Mouse (Mus musculus): ENCODE results near the gene Abca1. TPM values are rescaled to one million over a fixed set of nuclear protein-coding genes. Genes with fewer than 3 reads are reported as not detected.

The Abca1 gene
- polyA plus RNA-seq, 1 experiment from 2014 or later, result 19.0 TPM

DNA sequence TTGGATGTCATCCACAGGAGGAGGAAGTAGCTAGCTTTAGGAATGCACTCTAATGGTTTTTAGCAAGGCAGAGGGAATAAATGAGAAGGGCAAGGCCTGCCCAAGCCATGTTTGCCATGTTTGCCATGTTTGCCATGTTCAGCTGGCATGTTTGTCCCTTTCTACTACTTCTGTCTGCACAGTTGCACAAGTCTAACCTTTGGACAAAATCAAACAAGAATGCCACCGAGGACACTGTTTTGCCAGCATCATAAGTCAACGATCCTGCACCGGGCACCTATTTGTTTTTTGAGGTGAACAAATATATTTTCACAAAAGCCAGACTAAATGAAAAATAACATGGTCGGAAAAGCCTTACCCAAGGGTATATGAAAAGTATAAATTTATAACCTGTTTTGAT is 149.8 kb downstream of the Abca1 start:
- Histone ChIP-seq H3K27ac (ENCODE audit: low read length) (no peak overlapping the region), H3K4me3 (ENCODE audit: low read depth, low read length) (no peak overlapping the region), H3K4me1 (ENCODE audit: control insufficient read depth, low read depth, low read length) (peaks cover 7% of the 10 kb centered on the region), H3K9ac (ENCODE audit: low read depth, low read length) (no peak overlapping the region), H3K27me3 (ENCODE audit: control insufficient read depth, insufficient read depth, low read depth, low read length) (no peaks in the 10 kb centered on the region), H3K4me2 (ENCODE audit: low read depth, low read length) (no peak overlapping the region), H3K36me3 (ENCODE audit: control insufficient read depth, insufficient read depth) (peaks cover under 1% of the 10 kb centered on the region; the same call in 1 of the 2 replicates), H3K9me3 (replicated peaks; ENCODE audit: control insufficient read depth, low read length) (no peaks in the 10 kb centered on the region)
- ATAC-seq (ENCODE audit: low read depth), result no peak
- 62% methylated on average over 4 of the region's 4 CpGs for WGBS (ENCODE audit: insufficient replicate concordance)

- H3K27ac ChIP-seq (ENCODE audit: low read length), result no peak overlapping the region
Observed at GRCm38 (mm10) chr4:53009183-53009582, 150.5 kb downstream of the Abca1 start.

DNA sequence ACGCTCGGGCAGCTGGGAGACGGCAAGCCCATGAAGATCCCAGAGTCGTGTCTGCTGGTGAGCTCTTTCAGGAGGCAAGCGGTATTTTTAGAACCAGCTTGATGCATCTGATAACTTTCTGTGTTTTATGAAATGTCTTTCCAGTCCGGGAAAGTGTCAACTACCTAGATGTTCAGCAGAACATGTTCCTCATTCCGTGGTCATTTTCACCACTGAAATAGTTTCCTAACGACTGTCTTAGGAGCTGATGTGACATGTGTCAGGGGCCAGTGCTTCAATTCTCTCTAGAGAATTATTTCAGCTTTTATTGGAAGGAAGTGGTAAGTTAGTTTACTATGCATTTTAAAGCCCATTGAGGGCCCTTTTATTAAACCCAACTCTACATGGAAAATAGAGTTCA is 159.5 kb downstream of the Abca1 start:
- H3K9me3 ChIP-seq (replicated peaks; ENCODE audit: control insufficient read depth, low read length), result no peaks in the 10 kb centered on the region
- WGBS (ENCODE audit: insufficient replicate concordance), result 22% methylated on average over 8 of the region's 8 CpGs
- H3K9ac ChIP-seq (ENCODE audit: low read depth, low read length), result no peak overlapping the region
- H3K4me2 ChIP-seq (ENCODE audit: low read depth, low read length), result no peak overlapping the region
- ATAC-seq (ENCODE audit: low read depth), result no peak
- H3K27me3 ChIP-seq (ENCODE audit: control insufficient read depth, insufficient read depth, low read depth, low read length), result no peaks in the 10 kb centered on the region
- no peak overlapping the region for H3K27ac ChIP-seq (ENCODE audit: low read length)
- no peaks in the 10 kb centered on the region for H3K4me1 ChIP-seq (ENCODE audit: control insufficient read depth, low read depth, low read length)
- no peaks in the 10 kb centered on the region for H3K36me3 ChIP-seq (ENCODE audit: control insufficient read depth, insufficient read depth)
- no peak overlapping the region for H3K4me3 ChIP-seq (ENCODE audit: low read depth, low read length)

More at GRCm38 (mm10) chr4:53009183-53009582, 150.5 kb downstream of the Abca1 start:
- no peaks in the 10 kb centered on the region for H3K27me3 ChIP-seq (ENCODE audit: control insufficient read depth, insufficient read depth, low read depth, low read length)
- no peaks in the 10 kb centered on the region for H3K36me3 ChIP-seq (ENCODE audit: control insufficient read depth, insufficient read depth)
- H3K4me3 ChIP-seq (ENCODE audit: low read depth, low read length), result no peak overlapping the region
- no peak overlapping the region for H3K4me2 ChIP-seq (ENCODE audit: low read depth, low read length)
- H3K4me1 ChIP-seq (ENCODE audit: control insufficient read depth, low read depth, low read length), result peaks cover 7% of the 10 kb centered on the region
- no peak for ATAC-seq (ENCODE audit: low read depth)
- 53% methylated on average over 4 of the region's 4 CpGs for WGBS (ENCODE audit: insufficient replicate concordance)
- no peaks in the 10 kb centered on the region for H3K9me3 ChIP-seq (replicated peaks; ENCODE audit: control insufficient read depth, low read length)
- no peak overlapping the region for H3K9ac ChIP-seq (ENCODE audit: low read depth, low read length)

DNA sequence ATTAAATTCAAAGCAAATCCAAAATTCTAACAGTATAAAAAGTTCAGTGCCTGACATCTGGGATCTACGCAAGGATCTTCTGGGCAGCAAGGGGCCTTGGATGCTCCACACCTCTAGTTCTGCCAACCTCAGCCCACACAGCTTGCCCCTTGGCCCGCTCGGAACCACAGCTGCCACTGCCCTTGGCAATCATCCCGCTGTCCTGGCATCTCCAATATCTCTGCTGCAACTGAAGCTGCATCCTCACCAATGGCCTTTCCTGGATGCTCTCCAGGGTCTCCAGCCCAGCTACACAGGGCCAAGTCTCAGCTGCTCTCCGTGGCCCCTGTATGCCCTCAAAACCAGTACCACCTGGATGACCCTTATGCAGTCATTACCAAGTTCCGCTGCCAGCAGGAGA is 160.2 kb downstream of the Abca1 start:
- 77% methylated on average over 6 of the region's 6 CpGs for WGBS (ENCODE audit: insufficient replicate concordance)
- Histone ChIP-seq H3K4me1 (ENCODE audit: control insufficient read depth, low read depth, low read length) (no peaks in the 10 kb centered on the region), H3K27ac (ENCODE audit: low read length) (no peak overlapping the region), H3K4me2 (ENCODE audit: low read depth, low read length) (no peak overlapping the region), H3K9ac (ENCODE audit: low read depth, low read length) (no peak overlapping the region), H3K36me3 (ENCODE audit: control insufficient read depth, insufficient read depth) (no peaks in the 10 kb centered on the region), H3K9me3 (replicated peaks; ENCODE audit: control insufficient read depth, low read length) (no peaks in the 10 kb centered on the region), H3K4me3 (ENCODE audit: low read depth, low read length) (no peak overlapping the region), H3K27me3 (ENCODE audit: control insufficient read depth, insufficient read depth, low read depth, low read length) (no peaks in the 10 kb centered on the region)
- ATAC-seq (ENCODE audit: low read depth), result no peak

- H3K27ac ChIP-seq (ENCODE audit: low read length), result no peak within 1 kb of the TSS
- H3K4me3 ChIP-seq (ENCODE audit: low read depth, low read length), result no peak within 1 kb of the TSS
- ATAC-seq (ENCODE audit: low read depth), result no peak
- WGBS (ENCODE audit: insufficient replicate concordance), result 27% methylated on average over 12 of the region's 12 CpGs
- no peak within 1 kb of the TSS for H3K9ac ChIP-seq (ENCODE audit: low read depth, low read length)
- H3K4me2 ChIP-seq (ENCODE audit: low read depth, low read length), result no peak within 1 kb of the TSS
- H3K4me1 ChIP-seq (ENCODE audit: control insufficient read depth, low read depth, low read length), result no peaks in the 10 kb centered on the region
- no peaks in the 10 kb centered on the region for H3K36me3 ChIP-seq (ENCODE audit: control insufficient read depth, insufficient read depth)
- no peaks in the 10 kb centered on the region for H3K9me3 ChIP-seq (replicated peaks; ENCODE audit: control insufficient read depth, low read length)
- H3K27me3 ChIP-seq (ENCODE audit: control insufficient read depth, insufficient read depth, low read depth, low read length), result no peaks in the 10 kb centered on the region
Observed at GRCm38 (mm10) chr4:52989248-52989647, 170.4 kb downstream of the Abca1 start, which contains the start of gene Nipsnap3a. Gene Nipsnap3a, plus strand, starts transcription at chr4:52989272.

- H3K9ac ChIP-seq (ENCODE audit: low read depth, low read length), result no peak overlapping the region
- ATAC-seq (ENCODE audit: low read depth), result no peak
- H3K4me3 ChIP-seq (ENCODE audit: low read depth, low read length), result no peak overlapping the region
- no peak overlapping the region for H3K27ac ChIP-seq (ENCODE audit: low read length)
- no peaks in the 10 kb centered on the region for H3K9me3 ChIP-seq (replicated peaks; ENCODE audit: control insufficient read depth, low read length)
- H3K4me1 ChIP-seq (ENCODE audit: control insufficient read depth, low read depth, low read length), result no peaks in the 10 kb centered on the region
- H3K4me2 ChIP-seq (ENCODE audit: low read depth, low read length), result no peak overlapping the region
- no peaks in the 10 kb centered on the region for H3K36me3 ChIP-seq (ENCODE audit: control insufficient read depth, insufficient read depth)
- 63% methylated on average over 2 of the region's 2 CpGs for WGBS (ENCODE audit: insufficient replicate concordance)
- no peaks in the 10 kb centered on the region for H3K27me3 ChIP-seq (ENCODE audit: control insufficient read depth, insufficient read depth, low read depth, low read length)
Observed at GRCm38 (mm10) chr4:52986266-52986665, 173.4 kb downstream of the Abca1 start.

GRCm38 (mm10) chr4:52985216-52985615 is 174.5 kb downstream of the Abca1 start:
- no peak overlapping the region for H3K4me3 ChIP-seq (ENCODE audit: low read depth, low read length)
- ATAC-seq (ENCODE audit: low read depth), result no peak
- no peaks in the 10 kb centered on the region for H3K9me3 ChIP-seq (replicated peaks; ENCODE audit: control insufficient read depth, low read length)
- H3K9ac ChIP-seq (ENCODE audit: low read depth, low read length), result no peak overlapping the region
- H3K36me3 ChIP-seq (ENCODE audit: control insufficient read depth, insufficient read depth), result no peaks in the 10 kb centered on the region
- no peak overlapping the region for H3K4me2 ChIP-seq (ENCODE audit: low read depth, low read length)
- no peaks in the 10 kb centered on the region for H3K4me1 ChIP-seq (ENCODE audit: control insufficient read depth, low read depth, low read length)
- H3K27ac ChIP-seq (ENCODE audit: low read length), result no peak overlapping the region
- 50% methylated on average over 2 of the region's 2 CpGs for WGBS (ENCODE audit: insufficient replicate concordance)
- H3K27me3 ChIP-seq (ENCODE audit: control insufficient read depth, insufficient read depth, low read depth, low read length), result no peaks in the 10 kb centered on the region

Other genes with a start within 250 kb of the Abca1 start
- not detected in 2 replicates for gene Olfr272, start 240.7 kb downstream of the Abca1 start, polyA plus RNA-seq (2015; fragmentation: Nextera tagmentation; extraction: Ambion mirVana)
- gene Olfr270, start 195.3 kb downstream of the Abca1 start, polyA plus RNA-seq (2015; fragmentation: Nextera tagmentation; extraction: Ambion mirVana), result not detected in 2 replicates
- not detected in 2 replicates for gene Nipsnap3a, start 170.6 kb downstream of the Abca1 start, polyA plus RNA-seq (2015; fragmentation: Nextera tagmentation; extraction: Ambion mirVana)
- 27.9 and 34.0 TPM in 2 replicates for gene Nipsnap3b, start 148.0 kb downstream of the Abca1 start, polyA plus RNA-seq (2015; fragmentation: Nextera tagmentation; extraction: Ambion mirVana)